24 mouse cellular contexts compared by ENCODE assay signal in genomic region chr4:31923437-31923836, GRCm38 (mm10).
"Had no signal": no experiment of that assay in that cellular context is flagged by ENCODE, and none has a peak within 500 bp of the region (broad histone marks: within the 10 kb centered on the region; RNA-seq: fewer than 3 reads in every experiment).

No protein-coding gene starts in this region.

- H3K27me3 ChIP-seq: heart, embryonic 13.5 days; heart, embryonic 15.5 days; hindbrain, embryonic 15.5 days; kidney, embryonic 15.5 days had no signal

- DNase-seq: gastrocnemius, postnatal 14 days; gastrocnemius, postnatal 36 days; heart, adult 11 months; heart, adult 2 months; heart, postnatal 14 days; heart, postnatal 36 days; kidney, adult 11 months; kidney, adult 2 months; kidney, adult 9 months; kidney, postnatal 10 days; kidney, postnatal 25 days; kidney, postnatal 4 days; layer of hippocampus, adult 9-11 months; layer of hippocampus, postnatal 36 days; left cerebral cortex, postnatal 4 days; liver had no signal

- H3K4me3 ChIP-seq: heart, adult 2 months; heart, embryonic 13.5 days; heart, embryonic 15.5 days; hindbrain, embryonic 13.5 days; hindbrain, embryonic 15.5 days; kidney, embryonic 15.5 days; limb, embryonic 12.5 days had no signal

- ATAC-seq: hindbrain, postnatal 0 days; intestine, embryonic 16.5 days had no signal

- H3K36me3 ChIP-seq: heart, embryonic 13.5 days; heart, embryonic 15.5 days; hindbrain, embryonic 13.5 days; hindbrain, embryonic 15.5 days; kidney, embryonic 15.5 days; limb, embryonic 12.5 days had no signal

- H3K9ac ChIP-seq: heart, embryonic 13.5 days; heart, embryonic 15.5 days; hindbrain, embryonic 13.5 days; hindbrain, embryonic 15.5 days; kidney, embryonic 15.5 days; limb, embryonic 12.5 days had no signal

- H3K27ac ChIP-seq: heart, adult 2 months; heart, embryonic 13.5 days; heart, embryonic 15.5 days; hindbrain, embryonic 13.5 days; hindbrain, embryonic 15.5 days; hindbrain, postnatal 0 days; kidney, embryonic 15.5 days; limb, embryonic 12.5 days had no signal

- H3K9me3 ChIP-seq: heart, embryonic 13.5 days; heart, embryonic 15.5 days; hindbrain, embryonic 13.5 days; hindbrain, embryonic 15.5 days; kidney, embryonic 15.5 days; limb, embryonic 12.5 days had no signal
